Mouse (Mus musculus) megakaryocyte, embryonic 14.5 days (primary cell): ENCODE results near the gene Igf2bp3.

Experiments
- FLI1 ChIP-seq: IDR thresholded peaks from 2 replicates; pipeline ENCODE4 v1.6.1; 2012; ENCODE audit warnings: low read length, inconsistent platforms, mixed read lengths
- GATA1 ChIP-seq: IDR thresholded peaks from 3 replicates; pipeline ENCODE4 v1.6.1; 2012; ENCODE audit warnings: mixed read lengths, low read length, inconsistent platforms, borderline replicate concordance

DNA sequence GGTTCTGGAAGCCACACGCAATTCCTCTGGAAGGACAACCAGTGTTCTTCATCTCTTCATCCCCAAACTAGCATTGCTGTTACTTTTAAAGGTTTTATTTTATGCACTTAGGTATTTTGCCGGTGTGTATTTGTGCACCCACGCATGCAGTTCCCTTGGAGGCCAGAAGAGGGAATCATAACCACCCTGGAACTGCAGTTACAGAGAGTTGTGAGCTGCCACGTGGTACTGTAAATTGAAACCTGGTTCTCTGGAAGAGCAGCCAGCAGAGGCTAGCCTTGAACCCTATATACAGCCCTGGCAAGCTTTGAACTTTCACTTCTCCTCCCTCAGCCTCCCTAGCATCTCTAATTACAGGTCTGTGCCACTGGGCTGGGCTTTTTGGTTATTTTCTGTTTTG, 18.6 kb upstream of the Igf2bp3 start:
- TF ChIP-seq GATA1 (no peak), FLI1 (no peak)
